Mouse (Mus musculus) spleen, adult 12 weeks (tissue): ENCODE results near the gene Dnlz.
"Not testable (repeated sequence)": the region's sequence is repeated elsewhere in the genome, so short reads cannot be mapped to it uniquely, and the experiment has no call there.

ENCODE experiments used
- DNase-seq: peaks from one replicate; pipeline ENCODE4 v3.0.0; 2022; ENCODE audit warnings: low spot score

Gene Dnlz

DNA sequence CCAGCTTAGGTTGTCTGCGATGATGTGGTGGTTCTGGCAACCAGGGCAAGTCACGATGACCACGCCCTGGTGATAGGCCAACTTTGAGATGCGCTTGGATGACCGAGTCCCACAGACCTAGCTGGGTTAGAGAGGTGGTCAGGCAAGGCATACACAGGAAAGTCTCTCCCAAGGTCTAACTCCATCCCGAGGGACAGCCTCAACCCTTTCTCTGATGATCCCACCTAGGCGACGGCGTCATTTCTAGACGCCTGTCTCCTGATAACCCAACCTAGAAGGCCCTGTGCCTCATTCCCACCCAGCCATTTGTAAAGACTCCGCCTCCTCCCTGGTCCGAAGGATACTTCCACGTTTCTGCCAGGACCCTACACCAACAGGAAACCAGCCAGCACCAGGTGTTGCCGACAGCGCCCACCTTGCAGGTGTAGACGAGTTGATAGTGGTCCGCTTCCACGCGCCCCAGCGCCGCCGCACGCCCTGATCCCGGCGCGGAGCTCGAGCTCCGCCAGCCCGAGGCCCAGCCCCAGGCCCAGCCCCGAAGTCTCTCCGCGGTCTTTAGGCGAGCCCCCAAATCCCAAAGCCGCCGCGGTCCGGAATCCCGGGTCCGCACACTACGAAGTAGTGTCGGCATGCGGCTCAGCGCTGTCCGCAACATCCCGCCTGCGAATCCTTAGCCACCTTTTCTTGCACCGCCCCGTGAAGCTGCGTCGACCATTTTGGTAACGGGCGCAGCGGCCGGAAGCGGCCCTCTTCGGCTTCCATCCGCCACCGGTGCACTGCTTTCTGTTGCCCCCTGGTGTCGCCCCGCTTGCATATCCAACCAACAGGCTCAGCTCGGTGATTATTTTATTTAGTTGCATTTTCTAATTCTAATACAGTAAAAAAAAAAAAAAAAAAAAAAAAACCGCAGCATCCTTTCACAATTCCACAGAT, at the start of gene Dnlz:
Gene Dnlz (minus strand): TSS at position 753 of the 933 bp plus-strand sequence.
- peak; percentile 80 for DNase-seq

DNA sequence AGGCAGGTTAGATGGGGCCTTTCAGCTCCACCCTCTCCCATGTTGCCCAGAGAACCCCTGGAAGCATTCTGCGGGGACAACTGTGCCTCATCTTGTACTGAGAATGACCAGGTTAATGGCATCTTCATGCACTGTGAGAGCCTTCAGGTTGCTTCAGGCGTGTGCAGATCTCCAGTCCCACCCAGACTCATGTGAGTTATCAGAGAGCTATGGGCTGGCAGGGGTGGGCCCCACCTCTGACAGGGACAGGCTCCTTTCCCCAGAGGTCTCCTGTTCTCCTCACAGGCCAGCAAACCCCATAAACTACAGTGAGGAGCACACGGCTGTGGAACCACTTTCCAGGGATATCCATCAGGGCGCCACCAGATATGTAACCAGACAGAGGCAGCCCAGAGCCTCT, 49.1 kb upstream of the Dnlz start:
- DNase-seq = no peak

DNA sequence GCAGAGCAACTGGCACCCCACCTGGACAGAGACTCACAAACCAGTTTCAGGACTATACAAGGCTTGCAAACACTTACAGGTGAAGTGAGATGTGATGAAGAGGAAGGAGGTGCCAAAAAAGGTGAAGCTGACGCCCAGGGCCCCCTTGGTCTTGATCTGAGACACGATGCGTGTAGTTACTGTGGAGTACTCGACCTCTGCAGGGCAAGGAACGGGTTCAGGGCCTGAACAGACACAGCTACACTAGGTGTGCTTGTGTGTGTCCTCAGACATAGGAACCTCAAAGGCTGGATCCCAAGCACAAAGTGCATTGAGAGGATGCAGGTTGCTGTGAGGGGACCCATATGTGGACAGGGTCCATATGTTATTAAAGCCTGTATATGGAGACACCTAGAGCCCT, 48.4 kb upstream of the Dnlz start:
- no peak for DNase-seq

DNA sequence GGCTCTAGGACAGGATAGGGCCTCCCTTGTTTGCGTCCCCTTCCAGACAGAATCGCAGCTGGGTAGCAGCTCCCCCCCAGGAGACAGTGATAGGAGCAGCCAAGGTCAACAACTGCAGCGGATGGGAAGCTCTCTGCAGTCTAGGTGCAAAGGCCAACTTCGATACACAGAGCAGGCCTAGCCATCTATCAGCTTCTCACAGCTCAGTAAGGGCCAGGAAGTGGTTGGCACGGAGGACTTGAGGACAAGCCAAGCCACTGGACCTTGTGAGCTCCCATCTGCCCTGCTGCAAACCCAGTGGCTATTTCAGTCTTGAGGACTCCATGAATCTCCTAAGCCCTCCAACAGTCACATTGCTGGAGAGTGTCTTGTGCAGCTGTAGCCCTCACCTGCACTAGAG, 47.7 kb upstream of the Dnlz start:
- DNase-seq = no peak

DNA sequence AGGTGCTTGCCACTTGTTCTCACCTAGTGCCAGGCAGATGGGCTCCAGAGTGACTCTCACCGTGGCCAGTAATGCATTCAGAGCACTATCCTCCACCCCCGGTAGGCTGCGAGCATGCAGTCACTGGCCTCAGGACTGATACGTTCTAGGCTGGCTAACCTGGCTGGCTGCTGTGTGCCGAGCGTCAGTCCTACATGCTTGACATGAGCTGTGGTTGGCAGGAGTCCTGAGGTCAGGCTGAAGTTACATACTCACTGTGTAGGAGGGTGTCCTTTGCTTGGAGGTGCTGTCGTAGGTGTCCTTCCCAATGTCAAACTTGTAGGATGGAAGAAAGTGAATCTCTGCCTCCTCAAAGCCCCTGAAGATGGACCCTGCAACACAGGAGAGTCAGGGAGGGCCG, 47.1 kb upstream of the Dnlz start:
- DNase-seq = no peak

DNA sequence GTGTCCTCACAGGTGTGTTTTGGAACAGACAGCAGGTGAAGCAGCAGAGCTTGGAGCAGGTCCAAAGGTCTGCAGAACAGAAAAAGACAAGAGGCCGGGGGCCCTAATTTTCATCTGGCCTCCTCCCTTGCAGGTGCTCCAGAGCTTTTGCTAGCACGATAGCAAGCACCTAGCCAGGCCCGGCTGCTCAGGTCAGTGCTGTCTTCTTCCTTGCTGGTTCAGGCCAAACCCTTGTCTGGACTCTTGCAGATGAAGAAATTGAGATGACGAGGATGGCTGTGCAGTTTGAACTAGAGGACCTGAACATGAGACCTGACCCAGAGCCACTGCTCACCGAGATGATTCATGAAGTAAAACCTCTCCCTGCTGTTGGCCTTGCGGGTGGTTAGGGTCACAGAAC, 39.7 kb upstream of the Dnlz start:
- no peak for DNase-seq

DNA sequence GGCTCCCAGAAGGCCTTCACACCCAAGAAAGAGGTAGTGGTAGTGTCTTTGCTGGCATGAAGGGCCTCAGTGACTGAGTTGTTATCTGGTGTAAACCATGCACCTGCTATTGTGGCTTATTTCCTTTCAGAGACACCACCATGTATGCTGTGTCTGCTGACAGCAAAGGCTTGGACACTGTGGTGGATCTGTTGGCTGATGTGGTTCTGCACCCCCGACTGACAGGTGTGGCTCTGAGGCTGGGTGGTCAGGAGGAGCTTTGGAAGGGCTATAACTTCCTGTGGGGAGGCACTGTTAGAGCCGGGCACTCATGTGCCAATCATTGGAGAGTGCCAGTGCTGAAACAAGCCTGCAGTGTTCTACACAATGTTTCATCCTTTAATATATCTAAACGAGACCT, 39.0 kb upstream of the Dnlz start:
- no peak for DNase-seq

DNA sequence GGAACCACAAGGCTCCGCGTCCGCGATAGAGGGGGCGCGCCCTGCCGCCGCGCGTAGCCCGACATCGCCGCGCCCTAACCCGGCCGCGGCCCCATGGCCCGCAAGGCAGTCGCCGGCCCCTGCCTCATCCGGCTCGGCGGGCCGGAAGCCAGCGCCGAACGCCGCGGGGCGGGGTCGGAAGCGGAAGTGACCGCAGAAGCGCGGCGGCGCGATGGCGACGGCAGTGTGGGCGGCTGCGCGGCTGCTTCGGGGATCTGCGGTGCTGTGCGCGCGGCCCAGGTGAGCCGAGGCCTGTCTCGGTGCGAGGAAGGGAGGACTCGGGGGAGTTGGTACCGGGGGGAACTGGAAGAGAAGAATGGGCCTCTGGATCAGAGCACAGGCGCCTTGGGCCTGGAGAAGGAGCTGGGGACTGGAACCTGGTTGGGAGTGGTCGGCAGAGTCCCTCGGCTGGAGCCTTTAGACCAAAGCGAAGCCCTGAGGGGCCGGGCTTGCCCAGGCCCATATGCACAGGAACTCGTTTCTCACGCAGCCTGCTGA, 37.3 kb upstream of the Dnlz start, which contains the start of the genes Entr1 and Pmpca:
Gene Entr1 (minus strand): TSS at position 163 of the 537 bp plus-strand sequence.
Gene Pmpca (plus strand): TSS at position 186 of the 537 bp plus-strand sequence.
- peak; percentile 81 for DNase-seq

DNA sequence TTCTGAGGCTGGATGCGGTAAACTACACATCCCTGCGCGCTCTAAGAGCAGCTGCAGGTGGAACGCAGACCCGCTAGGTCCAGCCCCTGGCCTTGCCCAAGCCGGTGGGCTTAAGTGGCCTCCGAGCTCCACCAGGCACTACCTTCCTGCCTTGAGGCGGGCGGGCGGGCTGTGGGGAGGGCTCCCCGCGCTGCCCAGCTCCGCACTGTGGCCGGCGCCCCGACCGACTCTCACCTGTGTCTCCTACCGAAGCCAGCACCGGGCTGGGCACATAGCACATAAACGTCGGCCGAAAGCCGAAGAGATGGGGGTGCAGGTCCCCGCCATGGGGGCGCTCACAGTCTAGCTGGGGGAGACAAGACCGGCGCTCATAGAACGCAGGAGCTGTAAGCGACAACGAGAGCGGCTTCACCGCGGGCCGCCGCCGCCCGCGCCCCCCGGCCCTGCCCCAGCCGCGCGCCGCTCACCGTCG, 36.8 kb upstream of the Dnlz start:
- DNase-seq = no peak

DNA sequence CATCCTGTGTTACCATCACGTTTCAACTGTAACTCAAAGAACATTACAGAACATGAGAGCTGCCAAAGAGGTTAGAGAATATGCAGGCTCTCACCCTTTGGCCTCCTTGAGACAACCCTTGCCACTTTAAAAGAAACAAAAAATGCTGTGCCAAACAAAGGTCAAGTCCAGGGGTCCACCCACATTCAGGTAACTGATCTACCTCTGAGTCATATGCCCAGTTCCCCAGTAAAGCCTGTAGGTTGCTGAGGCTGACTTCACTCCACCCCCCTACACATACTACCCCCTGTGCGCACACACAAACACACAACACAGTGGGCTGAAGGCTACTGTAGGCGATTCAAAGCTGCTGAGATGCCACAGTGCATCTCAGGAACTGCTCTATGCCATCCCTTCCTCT, 35.8 kb upstream of the Dnlz start:
- DNase-seq = no peak

DNA sequence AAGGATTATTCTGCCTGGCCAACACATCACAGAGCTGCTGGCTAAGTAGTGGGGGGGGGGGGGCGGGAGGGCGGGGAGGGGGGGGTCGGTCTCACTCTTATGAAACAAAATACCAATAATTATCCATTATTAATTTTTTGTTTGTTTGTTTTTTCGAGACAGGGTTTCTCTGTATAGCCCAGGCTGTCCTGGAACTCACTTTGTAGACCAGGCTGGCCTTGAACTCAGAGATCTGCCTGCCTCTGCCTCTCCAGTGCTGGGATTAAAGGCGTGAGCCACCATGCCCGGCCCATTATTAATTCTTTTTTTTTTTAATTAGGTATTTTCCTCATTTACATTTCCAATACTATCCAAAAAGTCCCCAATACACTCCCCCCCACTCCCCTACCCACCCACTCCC, 29.0 kb upstream of the Dnlz start:
- not testable (repeated sequence) for DNase-seq

DNA sequence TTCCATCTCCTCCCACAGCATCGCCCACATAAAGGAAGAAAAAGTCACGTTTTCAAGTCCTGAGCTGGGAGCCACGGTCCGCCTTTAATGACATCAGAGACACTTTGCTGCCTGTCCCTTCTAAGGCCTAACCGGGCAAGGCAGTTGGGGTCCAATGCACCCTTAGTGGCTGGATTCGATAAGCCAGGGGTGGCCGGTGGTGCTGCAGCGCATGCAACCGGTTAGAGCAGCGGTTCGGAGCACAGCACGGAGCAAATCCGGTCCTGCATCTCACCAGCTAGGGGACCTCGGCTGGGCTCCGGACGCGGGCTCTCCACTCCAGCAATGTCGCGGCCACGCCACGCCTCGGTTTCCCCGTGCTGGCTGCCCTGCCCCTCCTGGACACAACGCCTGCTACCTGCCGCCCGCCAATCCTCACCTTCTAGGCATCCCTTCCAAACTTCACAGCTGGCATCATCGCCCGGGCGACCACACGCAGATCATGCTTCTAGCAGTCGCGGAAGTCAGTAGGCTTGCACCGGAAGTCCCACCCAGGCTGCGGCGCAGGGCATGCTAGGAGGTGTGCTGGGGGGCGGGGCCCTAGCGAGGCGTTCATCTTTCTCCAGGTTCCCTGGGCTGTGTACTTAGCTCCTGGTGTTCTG, 28.3 kb upstream of the Dnlz start, which contains the start of gene Snapc4:
Gene Snapc4 (minus strand): TSS at position 523 of the 641 bp plus-strand sequence.
- DNase-seq = peak; percentile 75

DNA sequence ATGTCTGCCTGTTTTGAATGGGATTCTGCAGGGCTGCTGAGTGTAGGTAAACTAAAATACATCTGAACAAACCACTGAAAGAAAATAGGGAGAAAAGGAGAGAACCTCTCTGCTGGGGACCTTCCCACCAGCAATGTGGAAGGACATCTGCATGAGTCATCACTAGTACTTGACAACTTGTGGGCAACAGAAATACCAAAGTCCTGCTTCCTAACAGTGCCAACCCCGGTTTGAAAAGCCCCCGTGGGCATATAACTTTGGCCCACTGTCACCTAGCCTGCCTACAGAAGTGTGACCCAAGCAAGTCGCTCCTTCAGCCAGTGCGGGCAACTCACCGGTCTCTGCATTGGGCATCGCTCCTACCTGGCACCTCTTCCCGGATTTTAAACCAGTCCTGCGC, 20.5 kb upstream of the Dnlz start:
- no peak for DNase-seq

DNA sequence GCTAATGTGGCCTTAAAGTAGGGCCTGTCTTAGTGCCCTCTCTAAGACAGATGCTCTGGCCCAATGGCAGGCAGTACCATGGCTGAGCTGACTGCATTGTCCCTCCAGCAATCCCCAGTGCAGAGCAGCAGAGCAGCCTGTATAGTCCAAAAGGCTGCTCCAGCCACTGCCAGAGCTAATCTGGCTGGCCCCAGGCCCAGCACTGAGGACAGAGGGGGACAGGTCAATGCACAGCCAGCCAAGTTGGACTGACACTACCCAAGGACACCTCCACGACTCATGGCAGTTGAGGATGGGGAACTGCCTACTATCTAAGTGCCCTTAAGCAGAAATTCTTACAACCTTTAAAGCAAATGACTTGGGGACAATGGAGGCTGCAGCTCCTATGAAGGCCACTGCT, 16.7 kb upstream of the Dnlz start:
- DNase-seq = no peak

DNA sequence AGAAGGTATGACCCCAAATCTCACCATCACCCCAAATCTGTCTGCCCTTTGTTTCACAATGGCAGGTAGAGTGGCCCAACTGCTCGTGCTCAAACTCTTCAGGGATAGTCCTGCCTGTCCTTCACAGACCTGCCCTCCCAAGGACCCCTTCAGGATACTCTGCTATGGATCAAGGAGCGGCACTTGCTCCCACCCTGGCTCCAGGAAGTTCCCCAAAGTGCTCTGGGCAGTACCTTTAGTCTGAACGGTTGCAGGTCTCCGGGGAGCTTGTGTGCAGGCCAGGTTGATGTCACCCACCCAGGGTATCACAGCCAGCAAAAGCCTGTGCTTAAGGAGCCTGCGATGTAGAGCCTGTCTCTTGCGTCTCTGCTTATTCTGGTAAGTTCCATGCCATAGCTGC, 16.0 kb upstream of the Dnlz start:
- no peak for DNase-seq

DNA sequence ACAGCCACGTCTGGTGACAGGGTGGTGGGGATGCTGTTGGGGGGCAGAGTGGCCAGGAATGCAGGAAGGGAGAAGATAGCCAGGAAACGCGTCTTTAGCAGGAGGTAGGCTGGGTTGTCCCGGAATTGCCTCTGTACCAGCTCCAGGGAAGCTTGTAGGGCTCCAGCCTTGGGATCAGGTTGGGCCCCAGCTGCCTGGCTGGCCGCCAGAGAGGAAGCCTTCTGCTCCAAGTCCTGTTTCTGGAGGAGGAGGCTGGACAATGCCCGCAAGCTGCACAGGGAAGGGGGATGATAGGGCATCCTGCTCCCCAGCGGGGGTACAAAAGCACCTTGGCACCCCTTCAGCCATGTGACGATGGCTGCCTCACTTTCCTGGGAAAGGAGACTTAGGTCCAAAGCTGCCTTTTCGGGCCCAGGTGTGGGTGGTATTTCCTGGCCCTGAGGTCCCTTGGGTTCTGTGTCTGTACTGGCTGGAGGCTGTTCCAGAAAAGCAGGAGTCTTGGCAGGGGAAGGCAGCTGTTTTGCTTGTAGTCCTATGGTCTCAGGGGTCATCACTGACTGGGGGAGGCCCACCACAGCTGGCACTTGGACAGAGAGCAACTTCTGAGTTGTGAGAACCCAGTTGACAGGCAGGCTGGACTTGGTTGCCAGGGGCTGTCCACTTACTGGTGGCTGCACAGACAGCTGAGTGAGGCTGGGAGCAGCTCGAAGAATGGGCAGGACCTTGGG, 13.0 kb upstream of the Dnlz start:
- no peak for DNase-seq

DNA sequence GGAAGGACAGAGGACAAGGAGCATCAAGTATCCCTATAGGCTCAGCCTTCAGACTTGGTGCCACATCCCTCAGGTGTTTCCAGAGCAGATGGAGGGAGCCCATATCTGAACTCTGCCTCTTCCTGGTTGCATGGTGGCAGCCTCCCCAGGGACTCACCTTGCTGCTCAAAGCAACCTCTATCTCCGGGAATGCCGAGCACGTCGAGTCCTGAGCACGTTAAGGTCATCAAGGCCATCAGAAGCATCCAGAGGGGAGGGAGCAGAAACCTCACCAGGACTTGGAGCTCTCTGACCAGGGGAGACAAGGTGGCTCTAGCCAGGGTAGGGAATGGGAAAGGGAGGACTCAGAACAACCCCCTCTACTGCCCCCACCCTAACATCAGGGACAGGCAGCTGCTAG, 11.6 kb upstream of the Dnlz start:
- no peak for DNase-seq

DNA sequence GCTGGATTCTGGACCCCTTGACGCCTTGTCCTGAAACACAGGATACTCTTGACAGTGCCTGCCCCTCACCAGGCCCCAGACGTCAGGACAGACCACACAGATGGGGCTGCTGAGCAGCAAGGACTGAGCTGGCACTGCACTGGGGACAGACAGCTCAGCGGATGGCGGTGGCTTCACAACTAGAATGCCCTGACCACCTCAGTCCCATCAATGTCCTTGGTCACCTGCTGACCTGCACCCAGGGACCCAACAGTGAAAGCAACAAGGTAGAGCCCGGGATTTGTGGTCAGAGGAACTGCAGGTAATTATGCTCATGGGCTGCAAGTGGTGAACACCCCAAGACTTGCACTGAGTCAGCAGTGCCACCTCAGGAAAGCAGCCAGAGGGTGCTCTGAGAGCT, 11.1 kb upstream of the Dnlz start:
- no peak for DNase-seq

DNA sequence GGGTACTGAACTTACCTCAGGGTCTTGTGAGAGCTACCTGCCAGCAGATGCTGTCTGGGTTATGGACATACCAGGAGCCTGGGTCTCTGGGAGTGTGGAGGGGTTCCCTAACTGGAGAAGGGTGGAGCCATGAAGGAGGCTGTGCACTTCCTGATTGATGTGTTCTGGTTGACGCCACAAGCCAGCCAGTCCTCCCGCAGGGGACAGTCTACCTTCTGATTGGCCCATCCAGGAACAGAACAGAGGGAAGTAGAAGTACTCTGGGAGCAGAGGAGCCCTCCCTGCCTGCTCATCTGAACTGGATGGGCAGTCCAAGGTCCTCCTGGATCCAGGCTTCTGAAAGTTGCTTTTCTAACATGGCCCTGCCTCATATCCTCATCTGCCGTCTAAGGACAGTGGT, 8.9 kb upstream of the Dnlz start, which contains the start of gene Card9:
Gene Card9 (minus strand): TSS at position 147 of the 400 bp plus-strand sequence.
- no peak for DNase-seq

DNA sequence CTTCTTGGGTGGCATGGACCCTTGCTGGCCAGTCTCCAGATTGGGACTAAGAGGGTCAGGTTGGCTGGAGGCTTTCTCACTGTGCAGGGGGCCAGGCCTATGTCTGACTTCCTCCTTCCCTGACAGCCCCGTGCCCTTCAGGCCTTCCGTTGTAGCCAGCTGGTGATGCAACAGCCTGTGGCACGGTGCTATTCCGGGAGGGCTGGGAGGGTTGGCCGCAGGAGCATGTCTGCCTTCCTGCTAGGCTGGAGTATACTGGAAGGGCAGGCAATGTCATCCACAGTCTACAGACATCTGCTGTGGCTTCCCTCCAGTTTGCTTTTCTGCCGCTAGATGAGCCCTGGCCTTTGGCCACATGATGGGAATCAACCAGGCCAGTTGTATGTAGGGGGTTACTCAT, 8.1 kb upstream of the Dnlz start:
- DNase-seq = no peak

DNA sequence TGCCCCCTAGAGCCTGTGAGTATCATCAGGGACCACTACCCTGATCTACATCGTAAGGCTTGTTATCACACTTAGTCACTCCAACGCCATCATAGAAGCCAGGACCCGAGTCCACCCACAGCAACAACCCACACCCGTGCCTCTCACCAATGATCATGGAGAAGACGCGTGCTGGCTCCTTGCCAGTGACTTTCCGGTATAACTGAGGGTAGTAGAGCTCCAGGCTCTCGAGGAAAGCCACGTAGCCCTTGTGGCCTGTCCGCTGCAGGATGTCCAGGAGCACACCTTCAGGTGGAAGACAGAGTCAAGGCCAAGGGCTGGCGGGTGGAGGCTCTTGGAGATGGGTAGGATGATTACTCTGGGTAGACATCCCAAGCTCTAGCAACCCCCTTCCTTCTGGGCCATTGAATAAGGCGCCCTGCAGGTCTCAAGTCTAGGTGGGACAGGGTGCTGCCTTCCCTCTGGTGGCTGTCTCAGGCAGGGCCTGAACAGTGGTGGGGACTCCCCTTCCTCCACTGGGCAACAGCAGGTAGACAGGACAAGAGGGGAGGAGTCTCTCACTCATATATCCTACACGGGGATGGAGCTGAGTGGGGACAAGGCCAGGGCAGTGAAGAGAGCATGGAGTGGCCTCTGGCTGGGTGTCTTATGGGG, 6.9 kb upstream of the Dnlz start:
- no peak for DNase-seq

DNA sequence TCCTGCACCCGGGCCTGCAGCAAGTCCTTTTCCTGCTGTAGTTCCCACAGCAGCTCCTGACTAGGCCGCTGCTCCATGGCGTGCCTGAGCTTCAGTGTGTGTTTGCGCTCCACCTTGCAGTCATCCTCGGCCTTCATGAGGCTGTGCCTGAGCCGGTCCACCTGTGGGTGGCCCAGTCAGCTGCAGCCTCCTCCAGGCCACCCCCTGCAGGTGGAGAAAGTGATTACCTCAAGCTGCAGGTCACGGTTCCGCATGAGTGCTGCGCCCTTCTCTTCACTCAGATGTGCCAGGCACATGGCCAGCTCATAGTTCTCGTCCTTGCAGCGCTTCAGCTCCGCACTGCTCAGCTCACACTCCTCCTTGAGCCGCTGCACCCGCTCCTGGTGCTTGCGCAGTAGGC, 5.6 kb upstream of the Dnlz start:
- no peak for DNase-seq
